Mouse (Mus musculus) duodenum, adult 2 months (tissue): ENCODE results near the gene Alox12b. TPM values are rescaled to one million over a fixed set of nuclear protein-coding genes. Genes with fewer than 3 reads are reported as not detected.

Source experiments
- polyA plus RNA-seq: library from polyadenylated mRNA; depleted of rRNA; stranded (reverse); fragments of >200 nt; gene quantifications from 2 replicates; pipeline ENCODE4 v1.2.3, GENCODE M21; 2012; ENCODE audit warnings: low replicate concordance; rRNA removed

The Alox12b gene
- polyA plus RNA-seq = not detected in 2 replicates

DNA sequence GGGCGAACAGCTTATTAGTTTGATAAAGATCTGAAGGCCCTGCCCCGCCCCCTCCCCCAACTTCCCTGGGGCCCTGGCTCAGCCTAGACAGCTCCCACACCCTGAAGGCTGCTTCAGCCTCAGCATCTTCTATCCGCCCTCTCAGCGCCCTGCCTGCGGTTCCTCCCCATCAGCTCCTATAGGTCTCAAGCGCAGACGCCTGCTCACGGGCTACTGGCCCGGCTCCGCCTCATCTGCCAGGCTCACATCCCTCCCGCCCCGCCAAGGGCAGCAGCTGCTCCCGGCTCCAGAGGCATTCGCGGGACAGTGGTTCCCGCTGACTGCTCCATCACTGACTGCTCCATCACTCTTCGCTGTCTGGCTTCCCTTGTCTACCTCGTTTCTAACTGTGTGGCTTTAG is at the start of gene Alox12b:
Gene Alox12b (plus strand): TSS at position 190 of the 400 bp plus-strand sequence.

GRCm38 (mm10) chr11:69120221-69121000 is 36.4 kb upstream of the Alox12b start, which contains the start of gene Hes7:
Gene Hes7, plus strand, starts transcription at chr11:69120404.

DNA sequence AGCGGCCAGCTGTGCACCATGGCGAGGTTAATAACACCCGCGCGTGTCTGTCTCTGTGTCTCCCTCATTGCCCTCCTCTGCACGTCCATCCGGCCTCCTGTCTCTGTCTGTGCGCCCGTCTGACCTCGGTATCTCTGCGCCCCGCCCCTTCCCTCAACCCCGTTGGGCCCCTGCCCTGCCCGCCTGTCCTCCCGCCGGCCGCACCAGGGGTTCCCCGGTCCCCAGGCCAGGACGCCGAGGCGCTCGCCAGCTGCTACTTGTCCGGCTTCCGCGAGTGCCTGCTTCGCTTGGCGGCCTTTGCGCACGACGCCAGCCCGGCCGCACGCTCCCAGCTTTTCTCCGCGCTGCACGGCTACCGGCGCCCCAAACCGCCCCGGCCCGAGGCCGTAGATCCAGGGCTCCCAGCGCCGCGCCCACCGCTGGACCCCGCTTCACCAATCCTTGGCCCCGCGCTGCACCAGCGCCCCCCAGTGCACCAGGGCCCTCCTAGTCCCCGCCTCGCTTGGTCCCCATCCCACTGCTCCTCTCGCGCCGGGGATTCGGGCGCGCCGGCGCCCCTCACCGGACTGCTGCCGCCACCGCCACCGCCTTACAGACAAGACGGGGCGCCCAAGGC is 34.3 kb upstream of the Alox12b start, which contains the start of gene 9130213A22Rik:
Gene 9130213A22Rik (minus strand): TSS at position 254 of the 616 bp plus-strand sequence.

GRCm38 (mm10) chr11:69125852-69125918 is 31.1 kb upstream of the Alox12b start, which contains the start of gene Aloxe3:
Gene Aloxe3, plus strand, starts transcription at chr11:69125896.

GRCm38 (mm10) chr11:69197743-69198142 is 41.0 kb downstream of the Alox12b start, which contains the start of gene Alox8:
Gene Alox8, minus strand, starts transcription at chr11:69197843.

Other genes with a start within 250 kb of the Alox12b start
- not detected in 2 replicates for gene Odf4, start 229.9 kb upstream of the Alox12b start, polyA plus RNA-seq
- 16.9 and 18.8 TPM in 2 replicates for gene Arhgef15, start 199.5 kb upstream of the Alox12b start, polyA plus RNA-seq
- 17.1 and 22.0 TPM in 2 replicates for gene Slc25a35, start 188.9 kb upstream of the Alox12b start, polyA plus RNA-seq
- 29.7 and 31.1 TPM in 2 replicates for gene Rangrf, start 181.8 kb upstream of the Alox12b start, polyA plus RNA-seq
- gene Pfas, start 148.5 kb upstream of the Alox12b start, polyA plus RNA-seq = 6.7 and 7.2 TPM in 2 replicates
- gene Ctc1, start 141.1 kb upstream of the Alox12b start, polyA plus RNA-seq = 23.0 and 25.0 TPM in 2 replicates
- gene Aurkb, start 111.3 kb upstream of the Alox12b start, polyA plus RNA-seq = 27.8 and 56.2 TPM in 2 replicates
- gene Borcs6, start 97.3 kb upstream of the Alox12b start, polyA plus RNA-seq = 12.4 and 36.7 TPM in 2 replicates
- 15.0 and 29.3 TPM in 2 replicates for gene Tmem107, start 86.2 kb upstream of the Alox12b start, polyA plus RNA-seq
- 84.0 and 93.4 TPM in 2 replicates for gene Vamp2, start 68.5 kb upstream of the Alox12b start, polyA plus RNA-seq
- gene Per1, start 61.8 kb upstream of the Alox12b start, polyA plus RNA-seq = 12.0 and 17.6 TPM in 2 replicates
- 1.7 and 2.1 TPM in 2 replicates for gene Hes7, start 36.6 kb upstream of the Alox12b start, polyA plus RNA-seq
- 0.11 and 0.43 TPM in 2 replicates for gene 9130213A22Rik, start 34.4 kb upstream of the Alox12b start, polyA plus RNA-seq
- gene Aloxe3, start 31.1 kb upstream of the Alox12b start, polyA plus RNA-seq = 0.20 and 0.79 TPM in 2 replicates
- gene Alox8, start 40.9 kb downstream of the Alox12b start, polyA plus RNA-seq = not detected in 2 replicates
- not detected in 2 replicates for gene Gucy2e, start 80.0 kb downstream of the Alox12b start, polyA plus RNA-seq
- 5.4 and 6.3 TPM in 2 replicates for gene Cntrob, start 166.8 kb downstream of the Alox12b start, polyA plus RNA-seq
- 17.3 and 18.7 TPM in 2 replicates for gene Trappc1, start 167.0 kb downstream of the Alox12b start, polyA plus RNA-seq
- 0.50 and 0.82 TPM in 2 replicates for gene Kcnab3, start 169.3 kb downstream of the Alox12b start, polyA plus RNA-seq
- gene Rnf227, start 183.5 kb downstream of the Alox12b start, polyA plus RNA-seq = 0.07 and 0.33 TPM in 2 replicates
- 136 and 171 TPM in 2 replicates for gene Chd3, start 212.4 kb downstream of the Alox12b start, polyA plus RNA-seq
- 130 and 134 TPM in 2 replicates for gene Naa38, start 238.5 kb downstream of the Alox12b start, polyA plus RNA-seq
- gene Cyb5d1, start 238.6 kb downstream of the Alox12b start, polyA plus RNA-seq = 2.0 and 2.9 TPM in 2 replicates
- 15.1 and 29.8 TPM in 2 replicates for gene Tmem88, start 241.2 kb downstream of the Alox12b start, polyA plus RNA-seq